Comparison of ENCODE assay signal across 13 mouse cellular contexts in the genomic region with DNA sequence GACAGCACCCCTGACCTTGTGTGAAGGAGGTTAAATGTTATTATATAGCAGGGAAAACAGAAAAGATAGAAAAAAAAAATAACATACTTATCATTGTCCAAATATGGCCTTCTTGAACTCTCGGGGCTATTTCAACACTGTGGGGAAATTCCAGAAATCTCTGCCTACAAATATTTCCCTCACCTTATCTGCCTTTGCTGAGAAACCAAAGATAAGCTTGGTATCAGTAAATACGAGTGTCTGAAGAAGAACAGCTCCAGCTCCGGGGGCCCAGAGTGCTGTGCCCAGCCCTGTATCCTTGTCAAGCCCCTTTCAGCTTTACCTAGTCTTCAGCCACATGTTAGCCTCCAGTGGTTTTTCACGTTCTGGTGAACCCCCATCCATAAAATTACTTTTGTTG.
A peak's percentile ranks its signal among the peaks of the same experiment; 100 is the strongest.
DNase-seq lines count a peak whose midpoint lies in the region; ATAC-seq and TF ChIP-seq lines count a peak whose summit lies in the region.
"Had no signal": no experiment of that assay in that cellular context is flagged by ENCODE, and none has a peak within 500 bp of the region (broad histone marks: within the 10 kb centered on the region; RNA-seq: fewer than 3 reads in every experiment).

No protein-coding gene starts in this region.

- no peaks in the 10 kb centered on the region for H3K36me3 ChIP-seq in kidney, embryonic 16.5 days (ENCODE audit: insufficient read depth, low read length)
- H3K36me3 ChIP-seq in ES-Bruce4 (ENCODE audit: control insufficient read depth, insufficient read depth, low read length, poor library complexity, severe bottlenecking) = no peaks in the 10 kb centered on the region
- no peaks in the 10 kb centered on the region for H3K36me3 ChIP-seq in embryonic facial prominence, embryonic 14.5 days (ENCODE audit: control insufficient read depth, insufficient read depth, low read length)
- no peaks in the 10 kb centered on the region for H3K36me3 ChIP-seq in liver, postnatal 0 days (replicated peaks; ENCODE audit: insufficient read depth, low read length)
- H3K36me3 ChIP-seq: forebrain, embryonic 15.5 days; midbrain, embryonic 12.5 days; neural tube, embryonic 12.5 days had no signal

- no peak for TF ChIP-seq EP300 in ES-Bruce4 (IDR thresholded peaks at IDR 0.05; ENCODE audit: insufficient read depth, low read depth, low read length)
- 0 out of 2 replicates have a peak, but pooled peaks have one; percentile 12 for TF ChIP-seq EP300 in liver, postnatal 0 days (IDR thresholded peaks at IDR 0.05; ENCODE audit: low read depth)

- no peak for TF ChIP-seq CTCF in ES-Bruce4 (IDR thresholded peaks at IDR 0.05; ENCODE audit: low read depth, low read length)
- no peak for TF ChIP-seq CTCF in liver, postnatal 0 days (IDR thresholded peaks at IDR 0.05; ENCODE audit: low read depth)

- H3K9ac ChIP-seq in kidney, embryonic 16.5 days (replicated peaks; ENCODE audit: low read length) = no peak overlapping the region
- H3K9ac ChIP-seq in ES-Bruce4 (ENCODE audit: low read depth, poor library complexity, severe bottlenecking) = no peak overlapping the region
- H3K9ac ChIP-seq in embryonic facial prominence, embryonic 14.5 days (ENCODE audit: low read depth, low read length) = no peak overlapping the region
- H3K9ac ChIP-seq in liver, postnatal 0 days (replicated peaks) = no peak overlapping the region
- H3K9ac ChIP-seq: forebrain, embryonic 15.5 days; midbrain, embryonic 12.5 days; neural tube, embryonic 12.5 days had no signal

- peak overlapping the region; percentile 86 for H3K27ac ChIP-seq in kidney, embryonic 16.5 days (ENCODE audit: low read length)
- peak overlapping the region; percentile 58 for H3K27ac ChIP-seq in ES-Bruce4 (ENCODE audit: insufficient read depth, low read length)
- peak overlapping the region; percentile 44; the same call in 1 of the 2 replicates for H3K27ac ChIP-seq in embryonic facial prominence, embryonic 14.5 days (replicated peaks; ENCODE audit: low read depth, low read length)
- H3K27ac ChIP-seq in liver, postnatal 0 days (ENCODE audit: low read depth) = 0 out of 2 replicates have a peak overlapping the region, but pooled peaks have one; percentile 13
- H3K27ac ChIP-seq: forebrain, embryonic 15.5 days; midbrain, embryonic 12.5 days; neural tube, embryonic 12.5 days had no signal

- H3K4me3 ChIP-seq in kidney, embryonic 16.5 days (ENCODE audit: low read length) = no peak overlapping the region
- H3K4me3 ChIP-seq in ES-Bruce4 (ENCODE audit: low read depth, low read length) = no peak overlapping the region
- no peak overlapping the region for H3K4me3 ChIP-seq in embryonic facial prominence, embryonic 14.5 days (ENCODE audit: low read depth, low read length)
- no peak overlapping the region for H3K4me3 ChIP-seq in liver, postnatal 0 days (ENCODE audit: low read depth, low read length)
- H3K4me3 ChIP-seq: forebrain, embryonic 15.5 days; midbrain, embryonic 12.5 days; neural tube, embryonic 12.5 days had no signal

- DNase-seq in kidney, adult 11 months = no peak
- no peak for DNase-seq in embryonic facial prominence, embryonic 14.5 days (ENCODE audit: low spot score)
- no peak for DNase-seq in liver, postnatal 0 days
- DNase-seq in MN1 (ENCODE audit: low spot score) = no peak
- DNase-seq in layer of hippocampus, adult 18-20 months (ENCODE audit: low spot score in 2 of 2) = no peak
- DNase-seq: embryo, embryonic 11 days; thymus, postnatal 14 days had no signal

- H3K9me3 ChIP-seq in kidney, embryonic 16.5 days (ENCODE audit: low read length) = no peaks in the 10 kb centered on the region
- no peaks in the 10 kb centered on the region for H3K9me3 ChIP-seq in ES-Bruce4 (replicated peaks; ENCODE audit: control insufficient read depth, insufficient read depth, low read length, poor library complexity, severe bottlenecking)
- H3K9me3 ChIP-seq in embryonic facial prominence, embryonic 14.5 days (ENCODE audit: control insufficient read depth, low read length) = no peaks in the 10 kb centered on the region
- no peaks in the 10 kb centered on the region for H3K9me3 ChIP-seq in liver, postnatal 0 days (ENCODE audit: low read length)
- H3K9me3 ChIP-seq: forebrain, embryonic 15.5 days; midbrain, embryonic 12.5 days; neural tube, embryonic 12.5 days had no signal

- no peaks in the 10 kb centered on the region for H3K27me3 ChIP-seq in kidney, embryonic 16.5 days (ENCODE audit: insufficient read depth, low read length)
- H3K27me3 ChIP-seq in ES-Bruce4 (ENCODE audit: control insufficient read depth, insufficient read depth, low read length, poor library complexity, severe bottlenecking) = no peaks in the 10 kb centered on the region
- H3K27me3 ChIP-seq in embryonic facial prominence, embryonic 14.5 days (replicated peaks; ENCODE audit: control insufficient read depth, insufficient read depth, low read length) = no peaks in the 10 kb centered on the region
- H3K27me3 ChIP-seq in liver, postnatal 0 days (ENCODE audit: insufficient read depth, low read length) = no peaks in the 10 kb centered on the region
- H3K27me3 ChIP-seq: forebrain, embryonic 15.5 days; midbrain, embryonic 12.5 days; neural tube, embryonic 12.5 days had no signal

- peak overlapping the region; percentile 66 for H3K4me2 ChIP-seq in kidney, embryonic 16.5 days (replicated peaks; ENCODE audit: low read depth, low read length)
- H3K4me2 ChIP-seq in embryonic facial prominence, embryonic 14.5 days (ENCODE audit: low read depth, low read length) = no peak overlapping the region
- 0 out of 2 replicates have a peak overlapping the region, but pooled peaks have one; percentile 69 for H3K4me2 ChIP-seq in liver, postnatal 0 days (ENCODE audit: low read depth, low read length)
- H3K4me2 ChIP-seq: forebrain, embryonic 15.5 days; midbrain, embryonic 12.5 days had no signal

- no peak for ATAC-seq in kidney, embryonic 16.5 days (ENCODE audit: low FRiP score, low TSS enrichment)
- no peak for ATAC-seq in embryonic facial prominence, embryonic 14.5 days (ENCODE audit: low read depth)
- no peak for ATAC-seq in liver, postnatal 0 days
- ATAC-seq in granulocyte monocyte progenitor cell, adult 5-6 weeks (replicated peaks; ENCODE audit: poor library complexity, severe bottlenecking) = no peak
- ATAC-seq: forebrain, embryonic 15.5 days had no signal

- TF ChIP-seq POLR2A in ES-Bruce4 (IDR thresholded peaks at IDR 0.05; ENCODE audit: insufficient read depth, low read length) = no peak

- H3K4me1 ChIP-seq in kidney, embryonic 16.5 days (ENCODE audit: insufficient read depth, low read length) = peaks cover 30% of the 10 kb centered on the region
- no peaks in the 10 kb centered on the region for H3K4me1 ChIP-seq in ES-Bruce4 (ENCODE audit: control insufficient read depth, insufficient read depth, low read length)
- peaks cover 10% of the 10 kb centered on the region for H3K4me1 ChIP-seq in embryonic facial prominence, embryonic 14.5 days (ENCODE audit: control insufficient read depth, insufficient read depth, low read length)
- H3K4me1 ChIP-seq in liver, postnatal 0 days (ENCODE audit: insufficient read depth) = peaks cover 9% of the 10 kb centered on the region

- WGBS in kidney, embryonic 16.5 days = 57% methylated on average over 4 of the region's 4 CpGs
- 64% methylated on average over 4 of the region's 4 CpGs for WGBS in embryonic facial prominence, embryonic 14.5 days
- WGBS in liver, postnatal 0 days (ENCODE audit: insufficient replicate concordance) = 22% methylated on average over 4 of the region's 4 CpGs

Comparison
In these comparisons a context has a peak if more than half of its experiments do, and no peak if none do; other contexts are left out.
1. H3K27ac ChIP-seq: peak in every context shown above with its lines; median percentile 86 in kidney, embryonic 16.5 days; 58 in ES-Bruce4; 44 in embryonic facial prominence, embryonic 14.5 days; 13 in liver, postnatal 0 days.